Mouse (Mus musculus): ENCODE measurements around the gene Zc3h12d. TPM values are rescaled to one million over a fixed set of nuclear protein-coding genes. Genes with fewer than 3 reads are reported as not detected.

Gene Zc3h12d
- polyA plus RNA-seq, 1 experiment from 2014 or later: 1.2 TPM

- Histone ChIP-seq H3K27me3 (replicated peaks; ENCODE audit: control insufficient read depth, insufficient read depth, low read length) (no peaks in the 10 kb centered on the region), H3K36me3 (ENCODE audit: control insufficient read depth, insufficient read depth) (peaks cover 31% of the 10 kb centered on the region), H3K4me2 (replicated peaks; ENCODE audit: low read depth) (no peak overlapping the region), H3K4me3 (ENCODE audit: low read depth, low read length) (no peak overlapping the region), H3K4me1 (replicated peaks; ENCODE audit: control insufficient read depth, insufficient read depth, low read length) (no peaks in the 10 kb centered on the region), H3K9ac (ENCODE audit: low read depth, low read length) (no peak overlapping the region), H3K9me3 (ENCODE audit: control insufficient read depth) (no peaks in the 10 kb centered on the region), H3K27ac (ENCODE audit: low read depth, low read length) (no peak overlapping the region)
- ATAC-seq: no peak
- WGBS: 86% methylated on average over 9 of the region's 9 CpGs
- TF ChIP-seq CTCF (IDR thresholded peaks at IDR 0.05; ENCODE audit: low read depth): no peak
Measured at GRCm38 (mm10) chr10:7824663-7825280, 7.5 kb upstream of the Zc3h12d start.

GRCm38 (mm10) chr10:7825281-7825665, 7.0 kb upstream of the Zc3h12d start:
- peaks cover 26% of the 10 kb centered on the region for H3K36me3 ChIP-seq (ENCODE audit: control insufficient read depth, insufficient read depth)
- H3K9ac ChIP-seq (ENCODE audit: low read depth, low read length): no peak overlapping the region
- no peaks in the 10 kb centered on the region for H3K27me3 ChIP-seq (replicated peaks; ENCODE audit: control insufficient read depth, insufficient read depth, low read length)
- no peak overlapping the region for H3K27ac ChIP-seq (ENCODE audit: low read depth, low read length)
- H3K4me2 ChIP-seq (replicated peaks; ENCODE audit: low read depth): no peak overlapping the region
- no peak for ATAC-seq
- H3K4me3 ChIP-seq (ENCODE audit: low read depth, low read length): no peak overlapping the region
- H3K9me3 ChIP-seq (ENCODE audit: control insufficient read depth): no peaks in the 10 kb centered on the region
- no peaks in the 10 kb centered on the region for H3K4me1 ChIP-seq (replicated peaks; ENCODE audit: control insufficient read depth, insufficient read depth, low read length)
- 93% methylated on average over 4 of the region's 4 CpGs for WGBS
- no peak for TF ChIP-seq CTCF (IDR thresholded peaks at IDR 0.05; ENCODE audit: low read depth)

GRCm38 (mm10) chr10:7826106-7826505, 6.2 kb upstream of the Zc3h12d start:
- Histone ChIP-seq H3K4me2 (replicated peaks; ENCODE audit: low read depth) (no peak overlapping the region), H3K27ac (ENCODE audit: low read depth, low read length) (no peak overlapping the region), H3K36me3 (ENCODE audit: control insufficient read depth, insufficient read depth) (peaks cover 20% of the 10 kb centered on the region), H3K9me3 (ENCODE audit: control insufficient read depth) (no peaks in the 10 kb centered on the region), H3K27me3 (replicated peaks; ENCODE audit: control insufficient read depth, insufficient read depth, low read length) (no peaks in the 10 kb centered on the region), H3K9ac (ENCODE audit: low read depth, low read length) (no peak overlapping the region), H3K4me3 (ENCODE audit: low read depth, low read length) (no peak overlapping the region), H3K4me1 (replicated peaks; ENCODE audit: control insufficient read depth, insufficient read depth, low read length) (no peaks in the 10 kb centered on the region)
- WGBS: 95% methylated on average over 9 of the region's 9 CpGs
- no peak for ATAC-seq
- TF ChIP-seq CTCF (IDR thresholded peaks at IDR 0.05; ENCODE audit: low read depth): no peak

- H3K4me1 ChIP-seq (replicated peaks; ENCODE audit: control insufficient read depth, insufficient read depth, low read length): peaks cover 9% of the 10 kb centered on the region; the same call in 1 of the 2 replicates
- no peak for ATAC-seq
- H3K36me3 ChIP-seq (ENCODE audit: control insufficient read depth, insufficient read depth): no peaks in the 10 kb centered on the region
- H3K4me3 ChIP-seq (ENCODE audit: low read depth, low read length): no peak overlapping the region
- no peak overlapping the region for H3K27ac ChIP-seq (ENCODE audit: low read depth, low read length)
- WGBS: 82% methylated on average over 9 of the region's 9 CpGs
- no peaks in the 10 kb centered on the region for H3K9me3 ChIP-seq (ENCODE audit: control insufficient read depth)
- no peak overlapping the region for H3K9ac ChIP-seq (ENCODE audit: low read depth, low read length)
- H3K27me3 ChIP-seq (replicated peaks; ENCODE audit: control insufficient read depth, insufficient read depth, low read length): no peaks in the 10 kb centered on the region
- TF ChIP-seq CTCF (IDR thresholded peaks at IDR 0.05; ENCODE audit: low read depth): 0 out of 2 replicates have a peak, but pooled peaks have one; percentile 7
- no peak overlapping the region for H3K4me2 ChIP-seq (replicated peaks; ENCODE audit: low read depth)
Measured at GRCm38 (mm10) chr10:7833377-7834165, 1.3 kb downstream of the Zc3h12d start.

GRCm38 (mm10) chr10:7834671-7835225, 2.5 kb downstream of the Zc3h12d start:
- no peaks in the 10 kb centered on the region for H3K27me3 ChIP-seq (replicated peaks; ENCODE audit: control insufficient read depth, insufficient read depth, low read length)
- H3K4me1 ChIP-seq (replicated peaks; ENCODE audit: control insufficient read depth, insufficient read depth, low read length): peaks cover 9% of the 10 kb centered on the region; the same call in 1 of the 2 replicates
- H3K27ac ChIP-seq (ENCODE audit: low read depth, low read length): no peak overlapping the region
- ATAC-seq: no peak
- H3K9me3 ChIP-seq (ENCODE audit: control insufficient read depth): no peaks in the 10 kb centered on the region
- no peak overlapping the region for H3K4me3 ChIP-seq (ENCODE audit: low read depth, low read length)
- 66% methylated on average over 10 of the region's 10 CpGs for WGBS
- H3K36me3 ChIP-seq (ENCODE audit: control insufficient read depth, insufficient read depth): no peaks in the 10 kb centered on the region
- no peak overlapping the region for H3K4me2 ChIP-seq (replicated peaks; ENCODE audit: low read depth)
- H3K9ac ChIP-seq (ENCODE audit: low read depth, low read length): no peak overlapping the region
- no peak for TF ChIP-seq CTCF (IDR thresholded peaks at IDR 0.05; ENCODE audit: low read depth)

GRCm38 (mm10) chr10:7836902-7837301, 4.6 kb downstream of the Zc3h12d start:
- H3K4me2 ChIP-seq (replicated peaks; ENCODE audit: low read depth): no peak overlapping the region
- no peaks in the 10 kb centered on the region for H3K9me3 ChIP-seq (ENCODE audit: control insufficient read depth)
- TF ChIP-seq CTCF (IDR thresholded peaks at IDR 0.05; ENCODE audit: low read depth): peak; percentile 25; the same call in 1 of the 2 replicates
- H3K9ac ChIP-seq (ENCODE audit: low read depth, low read length): no peak overlapping the region
- H3K36me3 ChIP-seq (ENCODE audit: control insufficient read depth, insufficient read depth): no peaks in the 10 kb centered on the region
- 61% methylated on average over 2 of the region's 2 CpGs for WGBS
- no peak for ATAC-seq
- no peaks in the 10 kb centered on the region for H3K27me3 ChIP-seq (replicated peaks; ENCODE audit: control insufficient read depth, insufficient read depth, low read length)
- H3K4me3 ChIP-seq (ENCODE audit: low read depth, low read length): no peak overlapping the region
- H3K27ac ChIP-seq (ENCODE audit: low read depth, low read length): no peak overlapping the region
- H3K4me1 ChIP-seq (replicated peaks; ENCODE audit: control insufficient read depth, insufficient read depth, low read length): peaks cover 7% of the 10 kb centered on the region; the same call in 1 of the 2 replicates

Measured in intestine, postnatal 0 days (tissue).